Mouse (Mus musculus): ENCODE measurements around the gene Cfap97. TPM values are rescaled to one million over a fixed set of nuclear protein-coding genes. Genes with fewer than 3 reads are reported as not detected.
A peak's percentile ranks its signal among the peaks of the same experiment; 100 is the strongest.

The Cfap97 gene
- total and polyA plus RNA-seq, 3 experiments, result 8.5 to 9.3 TPM; not detected in 1

DNA sequence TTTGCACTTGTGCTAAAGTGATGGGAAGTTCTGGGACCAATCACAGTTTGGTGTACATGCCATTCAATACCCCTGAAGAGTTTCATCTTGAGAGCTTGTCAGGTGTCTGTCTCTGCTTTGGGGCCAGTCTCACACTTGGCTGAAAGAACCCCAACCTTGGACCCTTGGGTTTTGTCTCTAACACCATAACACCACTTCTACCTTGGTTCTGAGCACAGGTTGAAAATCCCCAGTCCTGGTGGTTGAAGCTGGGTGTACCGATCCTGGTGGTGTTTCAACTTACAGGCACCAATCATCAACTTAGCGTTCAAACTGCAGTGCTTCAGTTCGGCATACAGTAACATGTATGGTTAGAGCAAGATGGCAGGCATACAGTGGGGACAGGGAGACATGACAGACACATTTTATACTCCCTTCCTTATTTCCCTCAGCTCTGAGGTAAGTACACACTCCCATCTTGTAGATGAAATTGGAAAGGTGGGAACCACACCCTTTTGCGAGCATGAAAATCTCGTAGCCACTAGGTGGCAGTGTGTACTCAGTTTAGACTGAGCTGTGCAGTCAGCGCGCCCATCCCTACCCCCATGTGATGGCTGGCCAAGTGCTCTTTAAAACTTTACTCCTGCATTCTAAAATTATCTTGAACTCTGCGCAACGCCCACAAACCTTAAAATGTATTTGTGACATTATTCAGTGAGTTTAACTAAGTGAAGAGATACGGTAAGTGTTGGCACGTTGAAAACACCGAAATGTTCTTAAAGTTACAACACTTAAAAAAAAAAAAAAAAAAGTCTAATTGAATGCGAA is 90.2 kb downstream of the Cfap97 start (continued):
- TF ChIP-seq UBTF (IDR thresholded peaks at IDR 0.05; ENCODE audit: borderline replicate concordance, insufficient read depth, low read depth, low read length) (no peak), GABPA (IDR thresholded peaks at IDR 0.05; ENCODE audit: low read depth, low read length) (no peak), JUND (IDR thresholded peaks at IDR 0.05; ENCODE audit: low read depth, low read length) (no peak), RCOR1 (IDR thresholded peaks at IDR 0.05; ENCODE audit: low read depth, low read length) (no peak), ZKSCAN1 (IDR thresholded peaks at IDR 0.05; ENCODE audit: low read depth, low read length) (no peak), MXI1 (IDR thresholded peaks at IDR 0.05; ENCODE audit: low read depth, low read length) (peak; percentile 69), ELF1 (IDR thresholded peaks at IDR 0.05; ENCODE audit: low read depth, low read length) (no peak), KAT2A (conservative IDR thresholded peaks at IDR 0.05; ENCODE audit: low read depth, low read length) (no peak), SIN3A (IDR thresholded peaks at IDR 0.05; ENCODE audit: low read length) (peak; percentile 76; the same call in 1 of the 2 replicates), MYC (IDR thresholded peaks at IDR 0.05; ENCODE audit: low read depth, low read length) (peak; percentile 68), BHLHE40 (IDR thresholded peaks at IDR 0.05; ENCODE audit: borderline replicate concordance, low read depth, low read length) (no peak), ZNF384 (IDR thresholded peaks at IDR 0.05; ENCODE audit: low read depth, low read length) (peak; percentile 93), ZC3H11A (IDR thresholded peaks at IDR 0.05; ENCODE audit: low read depth, low read length) (peak; percentile 82), GATA1 (IDR thresholded peaks at IDR 0.05; ENCODE audit: low read depth, low read length) (no peak; the same call in 1 of the 2 replicates), MAX (IDR thresholded peaks at IDR 0.05; ENCODE audit: low read length) (peak; percentile 57; the same call in 1 of the 2 replicates), ETS1 (IDR thresholded peaks at IDR 0.05; ENCODE audit: low read depth, low read length) (peak; percentile 48; the same call in 1 of the 2 replicates), POLR2A (IDR thresholded peaks at IDR 0.05; ENCODE audit: control insufficient read depth in 1 of 2, insufficient read depth in 1 of 2, low read depth in 1 of 2, low read length in 2 of 2, poor library complexity in 1 of 2) (no peak), POLR2AphosphoS5 (IDR thresholded peaks at IDR 0.05; ENCODE audit: borderline replicate concordance, low read depth, low read length) (no peak), EP300 (IDR thresholded peaks at IDR 0.05; ENCODE audit: low read depth in 1 of 2, low read length in 2 of 2) (peak in 1 of 2 experiments; percentile 31; a peak in 2 of 4 replicates), POLR2AphosphoS2 (IDR thresholded peaks at IDR 0.05; ENCODE audit: low read length) (no peak), CTCF (IDR thresholded peaks at IDR 0.05 in 2 of 3, conservative IDR thresholded peaks at IDR 0.05 in 1 of 3; ENCODE audit: control insufficient read depth in 1 of 3, insufficient read depth in 1 of 3, low read depth in 2 of 3, low read length in 3 of 3, poor library complexity in 1 of 3, severe bottlenecking in 1 of 3) (peak; percentile 68 to 97 (median 83))

DNA sequence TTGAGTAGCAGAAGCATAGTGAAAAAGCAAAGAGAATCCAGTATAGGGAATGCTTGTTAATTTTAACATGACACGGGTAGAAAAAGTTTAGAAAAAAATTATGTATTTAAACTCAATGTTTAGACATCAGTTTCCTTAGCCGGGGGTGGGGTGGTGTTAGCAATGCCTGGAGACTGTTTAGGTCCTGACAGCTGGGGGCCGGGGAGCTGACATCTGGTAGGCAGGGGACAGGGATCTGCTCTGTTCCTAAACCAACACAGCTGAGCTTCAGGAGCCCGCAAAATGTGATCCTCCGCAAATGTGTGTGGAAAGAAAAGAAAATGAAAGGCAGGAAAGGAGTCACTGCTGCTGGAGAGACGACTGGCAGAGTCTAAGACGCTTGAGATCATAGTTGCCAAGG is 91.4 kb downstream of the Cfap97 start:
- Histone ChIP-seq H3K27me3 (ENCODE audit: control insufficient read depth in 1 of 2, insufficient read depth in 2 of 2, low read length in 2 of 2) (no peaks in the 10 kb centered on the region), H3K27ac (ENCODE audit: control insufficient read depth, low read depth, low read length) (no peak overlapping the region), H3K36me3 (ENCODE audit: control insufficient read depth in 1 of 2, insufficient read depth in 2 of 2, low read length in 2 of 2) (no peaks in the 10 kb centered on the region; a peak in 1 of 4 replicates), H3K9me3 (replicated peaks; ENCODE audit: insufficient read depth, low read length) (no peaks in the 10 kb centered on the region), H3K9ac (ENCODE audit: control insufficient read depth, low read depth, low read length, poor library complexity, severe bottlenecking) (no peak overlapping the region), H3K4me3 (ENCODE audit: control insufficient read depth in 1 of 2, insufficient read depth in 1 of 2, low read depth in 2 of 2, low read length in 2 of 2) (no peak overlapping the region), H3K4me1 (ENCODE audit: control insufficient read depth in 1 of 2, insufficient read depth in 2 of 2, low read length in 2 of 2) (peaks cover 2 to 3% of the 10 kb centered on the region in 2 experiments; a peak in 1 of 4 replicates), H3K79me2 (ENCODE audit: control insufficient read depth, insufficient read depth, low read length, poor library complexity) (no peaks in the 10 kb centered on the region)
- DNase-seq (ENCODE audit: low read depth, low spot score), result no peak
- TF ChIP-seq ZNF384 (IDR thresholded peaks at IDR 0.05; ENCODE audit: low read depth, low read length) (0 out of 2 replicates have a peak, but pooled peaks have one; percentile 35), ELF1 (IDR thresholded peaks at IDR 0.05; ENCODE audit: low read depth, low read length) (no peak), MXI1 (IDR thresholded peaks at IDR 0.05; ENCODE audit: low read depth, low read length) (no peak), TAL1 (IDR thresholded peaks at IDR 0.05; ENCODE audit: low read length) (no peak), POLR2AphosphoS5 (IDR thresholded peaks at IDR 0.05; ENCODE audit: borderline replicate concordance, low read depth, low read length) (no peak)

Other genes starting within 250 kb of the Cfap97 start
- not detected in 2 replicates for gene Ccdc110, start 217.2 kb upstream of the Cfap97 start, total RNA-seq (2012; rRNA removed)
- not detected for gene Ccdc110, start 217.2 kb upstream of the Cfap97 start, polyA plus RNA-seq (2012; ENCODE audit: insufficient read depth in 1 of 2, insufficient read length in 2 of 2, low read depth in 1 of 2, low replicate concordance in 2 of 2, missing spikeins in 1 of 2)
- 0.65 and 0.81 TPM in 2 replicates for gene 1700029J07Rik, start 176.5 kb upstream of the Cfap97 start, total RNA-seq (2012; rRNA removed)
- 1 to 10 TPM in 1 of 2 experiments, not detected in 1; 1.5 TPM for gene 1700029J07Rik, start 176.5 kb upstream of the Cfap97 start, polyA plus RNA-seq (2012; ENCODE audit: insufficient read depth in 1 of 2, insufficient read length in 2 of 2, low read depth in 1 of 2, low replicate concordance in 2 of 2, missing spikeins in 1 of 2)
- gene Ufsp2, start 176.2 kb upstream of the Cfap97 start, total RNA-seq (2012; rRNA removed), result 45.0 and 61.7 TPM in 2 replicates
- 10 to 100 TPM in 1 of 2 experiments, not detected in 1; 58.9 TPM for gene Ufsp2, start 176.2 kb upstream of the Cfap97 start, polyA plus RNA-seq (2012; ENCODE audit: insufficient read depth in 1 of 2, insufficient read length in 2 of 2, low read depth in 1 of 2, low replicate concordance in 2 of 2, missing spikeins in 1 of 2)
- gene Lrp2bp, start 152.5 kb upstream of the Cfap97 start, total RNA-seq (2012; rRNA removed), result 0.16 TPM in 1 of 2 replicates, not detected in the other
- gene Lrp2bp, start 152.5 kb upstream of the Cfap97 start, polyA plus RNA-seq (2012; ENCODE audit: insufficient read depth in 1 of 2, insufficient read length in 2 of 2, low read depth in 1 of 2, low replicate concordance in 2 of 2, missing spikeins in 1 of 2), result under 1 TPM in 1 of 2 experiments, not detected in 1; 0.40 TPM
- gene Ankrd37, start 146.1 kb upstream of the Cfap97 start, total RNA-seq (2012; rRNA removed), result 15.5 and 139 TPM in 2 replicates
- 10 to 100 TPM in 1 of 2 experiments, not detected in 1; 30.8 TPM for gene Ankrd37, start 146.1 kb upstream of the Cfap97 start, polyA plus RNA-seq (2012; ENCODE audit: insufficient read depth in 1 of 2, insufficient read length in 2 of 2, low read depth in 1 of 2, low replicate concordance in 2 of 2, missing spikeins in 1 of 2)
- 20.0 and 25.1 TPM in 2 replicates for gene Snx25, start 388 bp downstream of the Cfap97 start, total RNA-seq (2012; rRNA removed)
- 10 to 100 TPM in 1 of 2 experiments, not detected in 1; 23.1 TPM for gene Snx25, start 388 bp downstream of the Cfap97 start, polyA plus RNA-seq (2012; ENCODE audit: insufficient read depth in 1 of 2, insufficient read length in 2 of 2, low read depth in 1 of 2, low replicate concordance in 2 of 2, missing spikeins in 1 of 2)
- 311 and 342 TPM in 2 replicates for gene Slc25a4, start 59.5 kb downstream of the Cfap97 start, total RNA-seq (2012; rRNA removed)
- gene Slc25a4, start 59.5 kb downstream of the Cfap97 start, polyA plus RNA-seq (2012; ENCODE audit: insufficient read depth in 1 of 2, insufficient read length in 2 of 2, low read depth in 1 of 2, low replicate concordance in 2 of 2, missing spikeins in 1 of 2), result 100 to 1,000 TPM; 188 to 471 TPM
- gene Helt, start 142.9 kb downstream of the Cfap97 start, total RNA-seq (2012; rRNA removed), result not detected in 2 replicates
- not detected for gene Helt, start 142.9 kb downstream of the Cfap97 start, polyA plus RNA-seq (2012; ENCODE audit: insufficient read depth in 1 of 2, insufficient read length in 2 of 2, low read depth in 1 of 2, low replicate concordance in 2 of 2, missing spikeins in 1 of 2)

Measured in MEL (cell line).